Mouse (Mus musculus): ENCODE measurements at regions not wholly inside any gene's neighbourhood (a gene's known extent, or its start where the extent isn't known, plus 50 kb on each side); places are given as distances from the start of the nearest gene placed in this dataset.

- no peak overlapping the region for H3K4me3 ChIP-seq (ENCODE audit: low read depth, low read length)
- no peaks in the 10 kb centered on the region for H3K4me1 ChIP-seq (replicated peaks; ENCODE audit: control insufficient read depth, insufficient read depth, low read length)
- H3K27ac ChIP-seq (ENCODE audit: low read depth), result no peak overlapping the region
- H3K9me3 ChIP-seq (ENCODE audit: control insufficient read depth, low read length), result no peaks in the 10 kb centered on the region
- H3K27me3 ChIP-seq (replicated peaks; ENCODE audit: control insufficient read depth, insufficient read depth, low read length), result no peaks in the 10 kb centered on the region
- DNase-seq (ENCODE audit: low spot score), result no peak
- no peak overlapping the region for H3K9ac ChIP-seq (ENCODE audit: low read length)
- H3K4me2 ChIP-seq (ENCODE audit: low read length), result no peak overlapping the region
- no peaks in the 10 kb centered on the region for H3K36me3 ChIP-seq (ENCODE audit: control insufficient read depth, insufficient read depth, low read length)
- ATAC-seq (replicated peaks; ENCODE audit: low FRiP score, low TSS enrichment, low read depth), result no peak
- WGBS, result 64% methylated on average over 3 of the region's 3 CpGs
Observed at GRCm38 (mm10) chr12:46416765-46417404, 401.8 kb downstream of the Nova1 start.

- Histone ChIP-seq H3K9me3 (ENCODE audit: control insufficient read depth, low read length) (no peaks in the 10 kb centered on the region), H3K4me3 (ENCODE audit: low read depth, low read length) (no peak overlapping the region), H3K27me3 (replicated peaks; ENCODE audit: control insufficient read depth, insufficient read depth, low read length) (no peaks in the 10 kb centered on the region), H3K4me2 (ENCODE audit: low read length) (no peak overlapping the region), H3K27ac (ENCODE audit: low read depth) (no peak overlapping the region), H3K36me3 (ENCODE audit: control insufficient read depth, insufficient read depth, low read length) (no peaks in the 10 kb centered on the region), H3K9ac (ENCODE audit: low read length) (no peak overlapping the region), H3K4me1 (replicated peaks; ENCODE audit: control insufficient read depth, insufficient read depth, low read length) (no peaks in the 10 kb centered on the region)
- no peak for ATAC-seq (replicated peaks; ENCODE audit: low FRiP score, low TSS enrichment, low read depth)
- no peak for DNase-seq (ENCODE audit: low spot score)
Observed at GRCm38 (mm10) chr12:46416250-46416649, 402.5 kb downstream of the Nova1 start.

GRCm38 (mm10) chr12:46405674-46406073 is 413.1 kb downstream of the Nova1 start:
- Histone ChIP-seq H3K36me3 (ENCODE audit: control insufficient read depth, insufficient read depth, low read length) (no peaks in the 10 kb centered on the region), H3K4me2 (ENCODE audit: low read length) (no peak overlapping the region), H3K27ac (ENCODE audit: low read depth) (no peak overlapping the region), H3K9ac (ENCODE audit: low read length) (no peak overlapping the region), H3K4me1 (replicated peaks; ENCODE audit: control insufficient read depth, insufficient read depth, low read length) (no peaks in the 10 kb centered on the region), H3K9me3 (ENCODE audit: control insufficient read depth, low read length) (no peaks in the 10 kb centered on the region), H3K4me3 (ENCODE audit: low read depth, low read length) (no peak overlapping the region), H3K27me3 (replicated peaks; ENCODE audit: control insufficient read depth, insufficient read depth, low read length) (no peaks in the 10 kb centered on the region)
- no peak for ATAC-seq (replicated peaks; ENCODE audit: low FRiP score, low TSS enrichment, low read depth)
- DNase-seq (ENCODE audit: low spot score), result no peak

- WGBS, result 5% methylated on average over 14 of the region's 14 CpGs
- Histone ChIP-seq H3K27me3 (replicated peaks; ENCODE audit: control insufficient read depth, insufficient read depth, low read length) (no peaks in the 10 kb centered on the region; the same call in 1 of the 2 replicates), H3K9me3 (ENCODE audit: control insufficient read depth, low read length) (no peaks in the 10 kb centered on the region), H3K4me3 (ENCODE audit: low read depth, low read length) (peak overlapping the region; percentile 47), H3K9ac (ENCODE audit: low read length) (peak overlapping the region; percentile 3; the same call in 1 of the 2 replicates), H3K27ac (ENCODE audit: low read depth) (no peak overlapping the region), H3K4me2 (ENCODE audit: low read length) (peak overlapping the region; percentile 55), H3K4me1 (replicated peaks; ENCODE audit: control insufficient read depth, insufficient read depth, low read length) (no peaks in the 10 kb centered on the region), H3K36me3 (ENCODE audit: control insufficient read depth, insufficient read depth, low read length) (no peaks in the 10 kb centered on the region)
- DNase-seq (ENCODE audit: low spot score) (peak; percentile 67), ATAC-seq (replicated peaks; ENCODE audit: low FRiP score, low TSS enrichment, low read depth) (no peak; the same call in 1 of the 2 replicates)
Observed at GRCm38 (mm10) chr12:46399653-46399975, 419.1 kb downstream of the Nova1 start.

- Histone ChIP-seq H3K4me3 (ENCODE audit: low read depth, low read length) (peak overlapping the region; percentile 47), H3K4me1 (replicated peaks; ENCODE audit: control insufficient read depth, insufficient read depth, low read length) (no peaks in the 10 kb centered on the region), H3K9me3 (ENCODE audit: control insufficient read depth, low read length) (no peaks in the 10 kb centered on the region), H3K9ac (ENCODE audit: low read length) (peak overlapping the region; percentile 3; the same call in 1 of the 2 replicates), H3K36me3 (ENCODE audit: control insufficient read depth, insufficient read depth, low read length) (no peaks in the 10 kb centered on the region), H3K27ac (ENCODE audit: low read depth) (no peak overlapping the region), H3K27me3 (replicated peaks; ENCODE audit: control insufficient read depth, insufficient read depth, low read length) (no peaks in the 10 kb centered on the region; the same call in 1 of the 2 replicates), H3K4me2 (ENCODE audit: low read length) (peak overlapping the region; percentile 55)
- DNase-seq (ENCODE audit: low spot score), result peak; percentile 68
- WGBS, result 7% methylated on average over 23 of the region's 23 CpGs
- ATAC-seq (replicated peaks; ENCODE audit: low FRiP score, low TSS enrichment, low read depth), result no peak; the same call in 1 of the 2 replicates
Observed at GRCm38 (mm10) chr12:46398875-46399652, 419.7 kb downstream of the Nova1 start.

- no peaks in the 10 kb centered on the region for H3K9me3 ChIP-seq (ENCODE audit: control insufficient read depth, low read length)
- H3K27me3 ChIP-seq (replicated peaks; ENCODE audit: control insufficient read depth, insufficient read depth, low read length), result no peaks in the 10 kb centered on the region; the same call in 1 of the 2 replicates
- WGBS, result 63% methylated on average over 4 of the region's 4 CpGs
- ATAC-seq (replicated peaks; ENCODE audit: low FRiP score, low TSS enrichment, low read depth) (no peak), DNase-seq (ENCODE audit: low spot score) (no peak)
- H3K9ac ChIP-seq (ENCODE audit: low read length), result no peak overlapping the region
- H3K4me3 ChIP-seq (ENCODE audit: low read depth, low read length), result no peak overlapping the region
- no peaks in the 10 kb centered on the region for H3K4me1 ChIP-seq (replicated peaks; ENCODE audit: control insufficient read depth, insufficient read depth, low read length)
- H3K27ac ChIP-seq (ENCODE audit: low read depth), result no peak overlapping the region
- no peak overlapping the region for H3K4me2 ChIP-seq (ENCODE audit: low read length)
- no peaks in the 10 kb centered on the region for H3K36me3 ChIP-seq (ENCODE audit: control insufficient read depth, insufficient read depth, low read length)
Observed at GRCm38 (mm10) chr12:46395245-46395644, 423.5 kb downstream of the Nova1 start.

- ATAC-seq (replicated peaks; ENCODE audit: low FRiP score, low TSS enrichment, low read depth) (no peak), DNase-seq (ENCODE audit: low spot score) (no peak)
- Histone ChIP-seq H3K4me3 (ENCODE audit: low read depth, low read length) (no peak overlapping the region), H3K27ac (ENCODE audit: low read depth) (no peak overlapping the region), H3K9me3 (ENCODE audit: control insufficient read depth, low read length) (no peaks in the 10 kb centered on the region), H3K4me1 (replicated peaks; ENCODE audit: control insufficient read depth, insufficient read depth, low read length) (no peaks in the 10 kb centered on the region), H3K4me2 (ENCODE audit: low read length) (no peak overlapping the region), H3K9ac (ENCODE audit: low read length) (no peak overlapping the region), H3K27me3 (replicated peaks; ENCODE audit: control insufficient read depth, insufficient read depth, low read length) (no peaks in the 10 kb centered on the region), H3K36me3 (ENCODE audit: control insufficient read depth, insufficient read depth, low read length) (no peaks in the 10 kb centered on the region)
Observed at GRCm38 (mm10) chr12:46393769-46394168, 425.0 kb downstream of the Nova1 start.

- no peak overlapping the region for H3K9ac ChIP-seq (ENCODE audit: low read length)
- no peaks in the 10 kb centered on the region for H3K4me1 ChIP-seq (replicated peaks; ENCODE audit: control insufficient read depth, insufficient read depth, low read length)
- DNase-seq (ENCODE audit: low spot score), result no peak
- no peak for ATAC-seq (replicated peaks; ENCODE audit: low FRiP score, low TSS enrichment, low read depth)
- H3K36me3 ChIP-seq (ENCODE audit: control insufficient read depth, insufficient read depth, low read length), result no peaks in the 10 kb centered on the region
- H3K27ac ChIP-seq (ENCODE audit: low read depth), result no peak overlapping the region
- H3K4me3 ChIP-seq (ENCODE audit: low read depth, low read length), result no peak overlapping the region
- H3K9me3 ChIP-seq (ENCODE audit: control insufficient read depth, low read length), result no peaks in the 10 kb centered on the region
- H3K4me2 ChIP-seq (ENCODE audit: low read length), result no peak overlapping the region
- no peaks in the 10 kb centered on the region for H3K27me3 ChIP-seq (replicated peaks; ENCODE audit: control insufficient read depth, insufficient read depth, low read length)
Observed at GRCm38 (mm10) chr12:46378914-46379313, 439.8 kb downstream of the Nova1 start.

- Histone ChIP-seq H3K36me3 (ENCODE audit: control insufficient read depth, insufficient read depth, low read length) (no peaks in the 10 kb centered on the region), H3K4me2 (ENCODE audit: low read length) (no peak overlapping the region), H3K4me3 (ENCODE audit: low read depth, low read length) (no peak overlapping the region), H3K27ac (ENCODE audit: low read depth) (no peak overlapping the region), H3K4me1 (replicated peaks; ENCODE audit: control insufficient read depth, insufficient read depth, low read length) (no peaks in the 10 kb centered on the region), H3K9me3 (ENCODE audit: control insufficient read depth, low read length) (no peaks in the 10 kb centered on the region), H3K27me3 (replicated peaks; ENCODE audit: control insufficient read depth, insufficient read depth, low read length) (no peaks in the 10 kb centered on the region), H3K9ac (ENCODE audit: low read length) (no peak overlapping the region)
- ATAC-seq (replicated peaks; ENCODE audit: low FRiP score, low TSS enrichment, low read depth) (no peak), DNase-seq (ENCODE audit: low spot score) (no peak)
- WGBS, result 66% methylated on average over 3 of the region's 3 CpGs
Observed at GRCm38 (mm10) chr12:46371747-46372146, 447.0 kb downstream of the Nova1 start.

All from intestine, embryonic 14.5 days (tissue).